Mouse (Mus musculus) frontal cortex, postnatal 14 days (tissue): ENCODE results near the gene Olfr1181.
"Not testable (repeated sequence)": the region's sequence is repeated elsewhere in the genome, so short reads cannot be mapped to it uniquely, and the experiment has no call there.

Source experiments
- DNase-seq, 2 experiments: peaks; one replicate each; pipeline ENCODE4 v3.0.0; 2022; ENCODE audit warnings: low spot score in 2 of 2

Olfr1181 gene

GRCm38 (mm10) chr2:88426071-88426470, at the start of gene Olfr1181:
Gene Olfr1181, minus strand, starts transcription at chr2:88426171.
- DNase-seq = no peak

- DNase-seq = not testable (repeated sequence)
Measured at GRCm38 (mm10) chr2:88454567-88454966, 28.6 kb upstream of the Olfr1181 start, which contains the start of gene Olfr1183. Gene Olfr1183, plus strand, starts transcription at chr2:88454867.

- no peak for DNase-seq
Measured at GRCm38 (mm10) chr2:88449031-88449430, 23.1 kb upstream of the Olfr1181 start, which contains the start of gene Gm13757. Gene Gm13757, minus strand, starts transcription at chr2:88449131.

- DNase-seq = no peak
Measured at GRCm38 (mm10) chr2:88419051-88419450, 6.9 kb downstream of the Olfr1181 start, which contains the start of gene Olfr1180. Gene Olfr1180, minus strand, starts transcription at chr2:88419151.

- no peak for DNase-seq
Measured at GRCm38 (mm10) chr2:88406353-88406752, 19.6 kb downstream of the Olfr1181 start, which contains the start of gene Olfr1179. Gene Olfr1179, minus strand, starts transcription at chr2:88406453.

- DNase-seq = no peak
Measured at GRCm38 (mm10) chr2:88386762-88387161, 39.2 kb downstream of the Olfr1181 start, which contains the start of gene Olfr1178. Gene Olfr1178, plus strand, starts transcription at chr2:88387062.
